Mouse (Mus musculus): ENCODE data around the gene Arhgap45. TPM values are rescaled to one million over a fixed set of nuclear protein-coding genes. Genes with fewer than 3 reads are reported as not detected.

Gene Arhgap45
- total RNA-seq, 2 experiments from 2014 or later, result 1.6 to 1.7 TPM

DNA sequence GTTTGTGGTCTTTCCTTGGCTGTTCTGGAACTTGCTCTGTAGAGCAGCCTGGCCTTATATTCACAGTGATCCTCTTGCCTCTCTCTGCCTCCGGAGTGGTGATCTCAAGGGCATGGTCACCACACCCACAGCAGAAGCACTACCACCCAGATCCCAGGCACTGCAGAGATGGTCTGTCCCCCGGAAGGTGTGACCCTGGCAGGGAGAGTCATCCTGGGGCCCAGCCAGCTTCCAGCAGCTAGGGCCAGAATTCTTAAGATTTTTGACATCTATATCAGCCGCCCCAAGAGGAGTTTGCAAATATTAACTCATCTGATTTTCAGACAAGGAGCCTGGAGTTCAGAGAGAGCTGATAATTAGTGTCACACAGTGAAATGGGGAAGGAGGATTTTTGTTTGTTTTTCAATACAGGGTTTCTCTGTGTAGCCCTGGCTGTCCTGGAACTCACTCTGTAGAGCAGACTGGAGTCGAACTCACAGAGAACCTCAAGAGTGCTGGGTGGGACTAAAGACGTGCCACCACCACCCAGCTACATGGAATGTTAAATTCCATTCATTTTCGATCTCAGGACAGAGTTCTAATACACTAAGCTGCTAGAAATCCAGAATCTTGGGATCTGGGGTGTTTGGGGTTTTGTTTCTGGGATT is 30.1 kb upstream of the Arhgap45 start:
- DNase-seq, result no peak
- intact Hi-C loops (cut with DNase I), result loop anchor here (10.0 kb wide), 1 partner anchor 128 kb away; the partner anchor contains the start of gene Stk11

- DNase-seq, result peak; percentile 91
These were observed 29.5 kb upstream of the Arhgap45 start for GRCm38 (mm10) chr10:79986963-79987362.

GRCm38 (mm10) chr10:79987771-79988505 is 28.5 kb upstream of the Arhgap45 start:
- intact Hi-C loops (cut with DNase I), result loop anchor here (10.0 kb wide), 1 partner anchor 127 kb away; the partner anchor contains the start of gene Stk11
- DNase-seq, result no peak

More at GRCm38 (mm10) chr10:79986963-79987362, 29.5 kb upstream of the Arhgap45 start:
- intact Hi-C loops (cut with DNase I), result loop anchor here (10.0 kb wide), 1 partner anchor 128 kb away; the partner anchor contains the start of gene Stk11

- intact Hi-C loops (cut with DNase I), result loop anchor here (10.0 kb wide), 1 partner anchor 126 kb away; the partner anchor contains the start of gene Stk11
- DNase-seq, result no peak
These were observed 27.8 kb upstream of the Arhgap45 start, which contains the start of gene Cnn2 for GRCm38 (mm10) chr10:79988506-79989271. Gene Cnn2 (plus strand): TSS chr10:79988584.

DNA sequence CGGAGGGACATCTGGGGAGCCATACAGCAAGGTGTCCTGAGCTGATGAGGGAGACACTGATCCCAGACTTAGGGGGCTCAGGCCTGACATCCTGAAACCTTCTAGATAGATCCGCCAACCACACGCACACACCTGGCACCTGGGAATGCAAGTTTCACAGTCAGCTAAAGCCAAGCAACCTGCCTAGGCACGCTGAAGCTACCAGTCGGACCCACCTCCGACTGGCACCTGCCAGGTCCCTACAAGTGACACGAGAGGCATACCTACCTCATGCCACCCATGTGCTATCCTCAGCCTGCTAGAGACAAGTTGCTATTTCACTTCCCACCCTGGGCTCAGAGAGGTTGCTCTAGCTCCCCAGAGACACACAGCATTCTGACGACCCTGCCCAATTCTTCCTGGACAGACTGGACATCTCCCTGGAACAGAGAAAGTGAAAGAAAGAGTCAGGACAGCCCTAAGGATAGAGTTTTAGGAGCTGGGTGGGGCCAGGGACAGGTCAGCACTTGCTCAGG is 27.1 kb upstream of the Arhgap45 start:
- DNase-seq, result no peak
- intact Hi-C loops (cut with DNase I), result loop anchor here (10.0 kb wide), 1 partner anchor 125 kb away; the partner anchor contains the start of gene Stk11

DNA sequence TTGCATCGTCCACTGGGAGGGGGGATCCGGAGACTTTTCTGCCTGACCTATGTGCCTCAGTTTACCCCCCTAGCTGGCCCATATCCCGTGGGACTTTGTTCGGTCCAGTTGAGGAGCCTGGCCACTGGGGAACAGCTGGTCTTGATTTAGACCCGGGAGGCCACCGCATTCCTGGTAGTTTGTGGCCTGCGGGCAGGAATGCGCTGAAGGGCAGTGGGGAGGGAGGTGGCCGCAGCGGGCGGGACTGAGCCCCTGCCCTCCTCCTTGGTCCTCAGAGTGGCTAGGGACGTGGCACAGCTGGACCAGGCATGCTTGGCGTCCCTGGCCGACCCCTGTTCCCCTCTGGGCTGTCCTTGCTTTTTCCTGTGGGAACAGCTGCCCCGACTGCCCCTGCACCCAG is 26.6 kb upstream of the Arhgap45 start:
- intact Hi-C loops (cut with DNase I), result loop anchor here (5.0 to 10.0 kb wide), 2 partner anchors 47 to 125 kb away; partner anchors contain the start of genes Polr2e and Stk11
- DNase-seq, result no peak

DNA sequence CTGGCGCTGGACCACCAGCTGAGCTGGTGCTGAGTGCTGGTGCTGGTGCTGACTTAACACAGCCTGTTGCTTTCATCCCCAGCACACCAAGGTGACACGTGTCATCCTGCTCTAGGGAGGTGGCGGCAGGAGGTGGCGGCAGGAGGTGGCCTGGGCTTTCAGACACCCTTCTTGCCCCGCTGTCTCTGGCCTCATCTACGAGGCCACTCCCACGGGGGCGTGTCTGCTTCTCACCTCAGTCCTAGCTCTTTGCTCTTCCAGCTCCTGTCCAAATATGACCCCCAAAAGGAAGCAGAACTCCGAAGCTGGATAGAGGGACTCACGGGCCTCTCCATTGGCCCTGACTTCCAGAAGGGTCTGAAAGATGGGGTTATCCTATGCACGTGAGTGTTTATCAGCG is 25.4 kb upstream of the Arhgap45 start:
- DNase-seq, result no peak
- intact Hi-C loops (cut with DNase I), result loop anchor here (5.0 kb wide), 1 partner anchor 46 kb away; the partner anchor contains the start of gene Polr2e

DNA sequence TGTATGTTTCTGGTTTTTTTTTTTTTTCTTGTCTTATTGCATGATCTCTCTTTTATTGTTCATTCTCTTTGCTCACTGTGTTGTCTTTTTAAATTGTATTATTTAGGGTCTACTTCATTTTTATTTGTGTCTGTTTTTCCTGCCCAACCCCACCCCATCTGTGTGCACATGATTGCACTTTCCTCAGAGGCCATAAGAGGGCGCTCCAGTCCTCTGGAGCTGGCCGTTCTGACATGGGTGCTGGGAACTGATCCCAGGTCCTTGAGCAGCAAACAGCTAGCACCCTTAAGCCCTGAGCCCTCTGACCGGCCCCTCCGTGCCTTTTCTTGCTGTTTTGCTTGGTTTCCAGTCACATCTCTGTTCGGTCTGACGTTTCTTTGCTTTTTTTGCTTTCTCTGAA is 24.9 kb upstream of the Arhgap45 start:
- intact Hi-C loops (cut with DNase I), result loop anchor here (5.0 kb wide), 1 partner anchor 46 kb away; the partner anchor contains the start of gene Polr2e
- no peak for DNase-seq

GRCm38 (mm10) chr10:79994397-79995115 is 21.9 kb upstream of the Arhgap45 start:
- peak; percentile 46 for DNase-seq
- intact Hi-C loops (cut with DNase I), result loop anchor here (5.0 kb wide), 1 partner anchor 43 kb away; the partner anchor contains the start of gene Polr2e

GRCm38 (mm10) chr10:79995636-79996035 is 20.8 kb upstream of the Arhgap45 start:
- intact Hi-C loops (cut with DNase I), result no loop called here

GRCm38 (mm10) chr10:79996272-79997033 is 20.0 kb upstream of the Arhgap45 start, which contains the start of gene Abca7:
Gene Abca7 (plus strand): TSS chr10:79996494.
- peak; percentile 99 for DNase-seq

More at GRCm38 (mm10) chr10:79995636-79996035, 20.8 kb upstream of the Arhgap45 start:
- DNase-seq, result no peak

GRCm38 (mm10) chr10:79997034-79997760 is 19.3 kb upstream of the Arhgap45 start:
- peak; percentile 84 for DNase-seq
- intact Hi-C loops (cut with DNase I), result no loop called here

More at GRCm38 (mm10) chr10:79996272-79997033, 20.0 kb upstream of the Arhgap45 start, which contains the start of gene Abca7:
- intact Hi-C loops (cut with DNase I), result no loop called here

GRCm38 (mm10) chr10:79997819-79998218 is 18.6 kb upstream of the Arhgap45 start:
- DNase-seq, result peak; percentile 85
- intact Hi-C loops (cut with DNase I), result no loop called here

GRCm38 (mm10) chr10:80001945-80002344 is 14.5 kb upstream of the Arhgap45 start:
- DNase-seq, result no peak
- intact Hi-C loops (cut with DNase I), result no loop called here

- DNase-seq, result no peak
- intact Hi-C loops (cut with DNase I), result no loop called here
These were observed 13.6 kb upstream of the Arhgap45 start for GRCm38 (mm10) chr10:80002829-80003228.

DNA sequence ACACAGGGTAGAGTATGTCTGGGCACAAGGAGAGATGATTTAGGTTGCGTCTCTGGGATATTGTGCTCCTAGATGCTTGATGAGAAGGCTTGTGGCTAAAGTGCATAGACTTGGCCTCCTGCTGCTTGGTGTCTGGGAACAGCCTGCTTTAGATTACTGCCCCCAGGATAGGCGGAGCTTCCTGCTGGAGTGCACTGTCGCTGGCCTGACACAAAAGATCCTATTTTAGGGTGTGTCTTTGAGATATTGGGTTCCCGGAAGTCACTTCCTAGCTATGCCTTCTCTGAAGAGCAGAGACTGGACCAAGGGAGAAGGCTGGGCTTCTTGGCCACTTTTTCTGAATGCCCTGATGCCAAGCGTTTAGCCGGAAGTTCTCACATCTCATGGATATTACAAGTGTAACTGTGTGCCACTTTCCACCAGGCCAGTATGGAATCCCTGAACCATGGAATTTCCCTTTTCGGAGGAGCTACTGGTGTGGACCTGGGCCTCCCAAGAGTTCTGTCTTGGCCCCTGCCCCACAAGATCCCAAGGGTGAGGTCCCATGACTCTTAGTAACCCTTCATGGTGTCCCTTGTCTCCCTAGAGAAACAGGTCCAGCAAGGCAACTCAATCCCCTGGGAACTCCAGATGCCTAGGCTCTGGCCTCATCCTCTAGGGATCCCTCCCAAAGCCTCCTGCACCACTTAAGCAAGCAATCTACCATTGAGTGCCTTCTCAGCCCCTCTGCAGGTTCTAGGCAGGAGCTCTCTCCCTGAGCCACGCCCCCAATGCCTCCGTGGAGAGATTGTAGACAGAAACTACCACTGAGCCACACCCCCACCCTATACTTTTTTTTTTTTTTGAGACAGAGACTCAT is 12.8 kb upstream of the Arhgap45 start:
- DNase-seq, result no peak
- intact Hi-C loops (cut with DNase I), result no loop called here

DNA sequence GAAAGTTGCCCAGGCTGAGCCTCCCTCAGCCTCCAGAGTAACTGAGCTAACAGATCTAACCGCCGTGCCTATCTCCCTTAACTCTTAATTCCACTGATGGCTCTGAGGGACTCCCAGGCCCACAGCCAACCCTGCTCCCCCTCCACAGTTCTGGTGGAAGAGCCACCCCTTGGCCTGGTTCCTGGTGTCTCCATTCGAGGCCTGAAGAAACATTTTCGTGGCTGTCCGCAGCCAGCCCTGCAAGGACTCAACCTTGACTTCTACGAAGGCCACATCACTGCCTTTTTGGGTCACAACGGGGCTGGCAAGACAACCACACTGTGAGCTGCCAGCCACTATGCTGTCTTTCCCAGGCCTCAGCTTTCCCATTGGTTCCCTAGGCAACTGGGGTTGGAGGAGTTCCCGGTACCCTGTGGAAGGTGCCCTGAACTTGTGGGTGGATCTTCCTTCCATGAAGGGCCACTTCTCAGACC is 12.2 kb upstream of the Arhgap45 start:
- DNase-seq, result no peak
- intact Hi-C loops (cut with DNase I), result no loop called here
